Mouse (Mus musculus) granulocyte monocyte progenitor cell, adult 5-6 weeks (primary cell): Measurements from ENCODE around the gene Plcb4. TPM values are rescaled to one million over a fixed set of nuclear protein-coding genes. Genes with fewer than 3 reads are reported as not detected.

Experiments
- ATAC-seq: replicated peaks from 2 replicates; pipeline ENCODE4 v1.8.0; 2016; ENCODE audit warnings: mild to moderate bottlenecking, moderate TSS enrichment, inconsistent platforms; ENCODE audit not compliant: poor library complexity, severe bottlenecking
- total RNA-seq, 2 experiments: library from RNA; stranded (forward) in 1 of 2; stranded (reverse) in 1 of 2; fragments of 200-712, 200-1000 nt in 1 of 2; fragments of >200 nt in 1 of 2; fragmentation: Nextera tagmentation in 1 of 2; gene quantifications; 2 replicates each; pipeline ENCODE4 v1.2.3; 2014 to 2017

Plcb4 gene
- total RNA-seq, 2 experiments from 2014 or later: 11.3 to 20.8 TPM

GRCm38 (mm10) chr2:135926660-135927343 lies 268.0 kb downstream of the Plcb4 start:
- ATAC-seq: peak; percentile 33; the same call in 1 of the 2 replicates

DNA sequence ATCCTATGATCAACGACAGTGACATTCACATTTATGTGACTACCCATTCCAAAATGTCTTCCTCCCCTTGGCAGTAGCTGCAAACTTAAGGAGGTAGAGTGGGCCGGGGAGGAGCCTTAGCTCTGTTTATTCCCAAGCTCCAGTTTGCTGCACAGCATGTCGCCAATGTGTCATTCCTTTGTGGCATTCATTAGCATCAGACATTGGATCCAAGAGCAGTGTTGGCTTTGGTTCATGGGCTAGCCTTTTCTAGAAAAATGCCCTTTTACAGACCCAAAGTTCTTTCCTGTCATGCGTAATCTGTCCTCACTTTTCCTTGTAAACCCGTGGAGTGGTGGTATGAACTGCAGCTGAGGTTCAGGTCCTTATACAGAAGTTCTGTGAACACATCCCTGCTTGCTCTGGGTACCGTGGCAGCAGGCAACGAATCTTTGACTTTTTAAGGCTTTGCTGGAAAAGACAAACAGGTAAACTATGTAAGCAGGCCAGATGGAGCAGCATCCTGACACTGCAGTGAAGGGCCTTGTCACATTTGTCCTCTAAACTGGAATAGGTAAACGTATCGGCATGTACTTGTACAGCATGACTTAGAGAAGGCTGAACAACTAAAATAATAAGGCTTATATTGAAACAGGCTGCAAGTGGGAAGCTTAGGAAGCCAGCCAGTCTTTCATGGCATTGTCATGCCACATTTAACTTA lies 270.4 kb downstream of the Plcb4 start:
- ATAC-seq: no peak

DNA sequence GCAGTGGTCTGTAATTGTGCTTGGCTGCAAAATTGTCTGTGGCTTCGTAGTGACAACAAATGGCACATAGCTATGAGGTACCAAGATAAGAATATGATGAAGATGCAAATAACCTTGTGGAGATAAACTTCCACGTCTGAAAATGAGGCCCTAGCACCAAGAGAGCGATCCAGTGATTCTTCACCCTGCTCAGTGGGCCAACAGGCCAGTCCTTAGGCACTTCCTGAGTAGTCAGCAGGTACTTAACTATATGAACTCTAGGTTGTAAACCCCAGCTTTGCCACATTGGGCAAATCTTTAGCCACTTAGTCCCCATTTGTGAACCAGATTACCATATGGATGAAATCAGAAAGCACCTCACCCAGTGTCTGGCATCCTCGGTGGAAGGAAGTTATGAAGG lies 271.9 kb downstream of the Plcb4 start:
- no peak for ATAC-seq

- ATAC-seq: peak; percentile 57
Observed at GRCm38 (mm10) chr2:135932569-135932968, 273.8 kb downstream of the Plcb4 start.

GRCm38 (mm10) chr2:135936376-135936775 lies 277.6 kb downstream of the Plcb4 start:
- peak; percentile 45 for ATAC-seq

DNA sequence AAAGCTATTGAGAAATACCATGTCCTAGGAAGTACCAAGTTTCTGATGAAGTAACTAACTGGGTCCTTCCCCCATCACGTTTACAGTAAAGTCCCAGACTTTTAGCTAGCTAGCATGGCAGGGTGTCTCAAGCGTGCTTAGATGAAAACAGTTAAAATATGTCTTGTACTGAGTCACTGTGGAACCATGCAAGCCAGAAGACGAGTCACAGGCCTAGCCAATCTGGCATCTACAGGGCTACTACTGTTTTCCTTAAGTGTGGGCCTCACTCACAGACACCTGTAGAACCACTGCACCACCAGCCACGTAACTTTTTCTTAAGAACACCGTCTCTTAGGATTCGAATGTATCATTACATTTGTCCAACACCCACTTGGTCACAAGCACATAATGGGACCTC lies 278.8 kb downstream of the Plcb4 start:
- no peak for ATAC-seq

DNA sequence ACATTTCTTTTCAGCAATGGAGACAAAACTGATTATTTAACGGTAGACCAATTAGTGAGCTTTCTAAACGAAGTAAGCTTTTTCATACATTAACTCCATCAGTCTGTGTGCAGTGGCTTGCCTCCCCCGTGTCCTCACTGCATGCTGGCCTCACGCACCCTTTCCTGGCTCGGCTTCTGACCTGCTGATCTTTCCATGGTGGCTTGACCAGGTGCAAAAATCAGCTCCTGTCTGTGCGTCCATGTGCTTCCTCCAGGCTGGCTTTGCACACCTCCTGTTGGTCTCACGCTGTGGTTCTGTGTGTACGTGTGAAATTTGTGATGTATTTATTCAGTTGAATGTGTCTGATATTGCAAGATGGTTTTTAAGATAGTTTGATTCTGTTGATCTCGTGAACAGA lies 281.1 kb downstream of the Plcb4 start:
- ATAC-seq: no peak

- no peak for ATAC-seq
Observed at GRCm38 (mm10) chr2:135947839-135948238, 289.0 kb downstream of the Plcb4 start.

- no peak for ATAC-seq
Observed at GRCm38 (mm10) chr2:135954760-135955548, 296.1 kb downstream of the Plcb4 start.

DNA sequence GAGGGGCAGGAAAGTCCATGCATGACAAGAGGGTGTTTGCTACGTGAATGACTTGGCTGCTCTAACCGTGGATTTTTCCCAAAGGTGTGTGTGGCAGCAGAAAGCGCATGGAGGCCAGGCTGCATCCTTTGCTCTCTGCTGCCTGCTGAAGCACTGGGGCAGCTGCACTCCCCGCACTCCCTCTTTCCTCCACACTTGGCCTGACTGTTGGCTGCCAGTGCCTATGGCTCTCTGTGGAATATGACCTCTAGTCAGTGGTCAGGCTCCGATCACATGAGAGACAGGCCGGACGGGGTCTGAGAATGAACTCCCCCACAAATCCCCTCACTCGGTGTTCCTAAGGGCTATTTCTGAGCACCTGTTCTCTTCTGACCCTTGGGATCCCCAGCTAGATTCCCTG lies 297.0 kb downstream of the Plcb4 start:
- no peak for ATAC-seq

- ATAC-seq: peak; percentile 97
Observed at GRCm38 (mm10) chr2:135957689-135958088, 298.9 kb downstream of the Plcb4 start.

DNA sequence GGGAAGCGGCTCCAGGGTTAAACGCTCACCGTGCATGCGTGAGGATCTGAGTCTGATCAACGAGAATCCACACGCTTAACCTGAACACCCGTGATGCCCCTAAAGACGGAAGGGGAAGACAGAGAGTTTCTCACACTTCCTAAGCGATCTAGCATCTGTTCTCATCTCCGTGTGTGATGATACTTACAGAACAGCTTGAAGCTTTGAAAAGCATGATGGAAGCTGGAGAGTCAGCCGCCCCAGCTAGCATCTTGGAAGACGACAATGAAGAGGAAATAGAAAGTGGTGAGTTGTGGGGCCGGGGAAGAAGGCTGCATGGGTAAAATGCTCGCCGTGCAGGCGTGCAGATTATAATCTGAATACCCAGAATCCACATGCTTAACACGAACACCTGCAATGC lies 299.6 kb downstream of the Plcb4 start:
- ATAC-seq: no peak

DNA sequence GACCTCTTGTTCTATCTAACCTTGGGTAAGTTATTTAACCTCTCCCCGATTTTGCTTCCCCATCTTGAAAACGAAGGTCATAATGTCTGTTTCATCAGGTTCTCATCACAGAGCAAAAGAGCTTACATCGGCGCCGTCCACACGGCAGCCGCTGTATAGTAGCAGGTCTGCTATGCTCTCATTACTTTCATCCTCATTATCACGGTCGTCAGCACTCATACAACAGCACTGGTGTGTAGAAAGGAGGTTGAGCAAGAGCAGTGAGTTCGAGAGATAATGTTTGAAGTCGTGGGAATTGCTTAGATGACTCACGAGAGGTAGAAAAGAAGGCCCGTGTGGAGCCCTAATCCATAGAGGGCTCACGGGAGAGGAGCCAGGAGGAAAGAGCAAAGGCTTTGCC lies 304.3 kb downstream of the Plcb4 start:
- ATAC-seq: no peak

- ATAC-seq: peak; percentile 91
Observed at GRCm38 (mm10) chr2:135966871-135967557, 308.2 kb downstream of the Plcb4 start.

- no peak for ATAC-seq
Observed at GRCm38 (mm10) chr2:135968159-135968558, 309.3 kb downstream of the Plcb4 start.

GRCm38 (mm10) chr2:135970902-135971301 lies 312.1 kb downstream of the Plcb4 start:
- ATAC-seq: no peak

DNA sequence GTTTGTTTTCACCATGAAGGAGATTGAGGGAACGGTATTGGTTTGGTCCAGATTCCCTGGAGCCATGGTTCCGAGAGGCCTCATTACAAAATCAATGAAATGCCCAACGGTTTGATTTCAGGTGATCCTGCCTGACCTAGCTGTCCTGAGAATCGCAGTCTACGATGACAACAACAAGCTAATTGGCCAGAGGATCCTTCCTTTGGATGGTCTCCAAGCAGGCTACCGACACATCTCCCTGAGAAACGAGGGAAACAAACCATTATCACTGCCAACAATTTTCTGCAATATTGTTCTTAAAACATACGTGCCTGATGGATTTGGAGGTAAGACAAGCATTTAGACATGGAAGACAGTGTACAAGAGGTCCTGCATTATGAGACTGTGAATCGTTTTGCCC lies 317.2 kb downstream of the Plcb4 start:
- ATAC-seq: no peak

DNA sequence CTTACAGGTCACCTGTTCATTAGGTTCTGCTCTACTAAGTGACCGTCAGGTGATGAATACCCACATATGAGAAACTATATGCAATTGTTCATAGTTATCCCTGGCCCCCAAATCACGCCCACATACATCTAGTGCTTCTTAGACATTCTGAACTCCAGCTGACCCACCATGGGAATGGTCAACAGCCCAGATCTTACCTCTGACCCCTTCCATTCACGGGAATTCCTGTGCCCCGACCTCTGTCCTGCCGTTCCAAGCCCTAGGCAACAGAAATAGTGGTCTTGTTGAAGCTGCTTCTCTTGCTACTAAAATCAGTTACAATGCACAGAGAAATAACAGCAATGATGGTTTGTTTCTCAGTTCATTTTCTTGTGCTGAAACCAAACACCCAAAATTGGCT lies 320.0 kb downstream of the Plcb4 start:
- ATAC-seq: no peak

GRCm38 (mm10) chr2:135980428-135980827 lies 321.6 kb downstream of the Plcb4 start:
- no peak for ATAC-seq

DNA sequence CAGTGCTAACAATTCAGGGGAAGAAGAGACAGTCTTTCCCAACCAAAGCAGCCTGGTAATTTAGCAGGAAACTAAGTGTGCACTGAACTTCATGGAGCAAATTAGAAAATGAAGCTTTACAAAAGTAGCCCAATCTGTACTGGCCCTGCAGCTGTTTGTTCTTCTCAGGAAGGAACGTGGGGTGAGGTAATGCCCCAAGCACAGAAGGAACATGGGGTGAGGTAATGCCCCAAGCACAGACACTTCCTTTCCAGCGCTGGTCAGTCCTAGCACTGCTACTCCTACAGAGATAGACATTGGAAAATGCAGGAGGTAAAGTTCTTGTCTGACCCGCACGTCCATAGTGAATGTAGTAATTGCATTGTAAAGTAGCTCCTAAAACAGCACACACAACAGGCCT lies 325.2 kb downstream of the Plcb4 start:
- ATAC-seq: peak; percentile 48
